Mouse (Mus musculus) retina, adult 2 months (tissue): ENCODE data around the gene Gm21760.
"Not testable (repeated sequence)": the region's sequence is repeated elsewhere in the genome, so short reads cannot be mapped to it uniquely, and the experiment has no call there.

ENCODE experiments used
- DNase-seq: peaks from one replicate; pipeline ENCODE4 v3.0.0-alpha.2; 2012; ENCODE audit warnings: low read depth, low spot score

The Gm21760 gene

DNA sequence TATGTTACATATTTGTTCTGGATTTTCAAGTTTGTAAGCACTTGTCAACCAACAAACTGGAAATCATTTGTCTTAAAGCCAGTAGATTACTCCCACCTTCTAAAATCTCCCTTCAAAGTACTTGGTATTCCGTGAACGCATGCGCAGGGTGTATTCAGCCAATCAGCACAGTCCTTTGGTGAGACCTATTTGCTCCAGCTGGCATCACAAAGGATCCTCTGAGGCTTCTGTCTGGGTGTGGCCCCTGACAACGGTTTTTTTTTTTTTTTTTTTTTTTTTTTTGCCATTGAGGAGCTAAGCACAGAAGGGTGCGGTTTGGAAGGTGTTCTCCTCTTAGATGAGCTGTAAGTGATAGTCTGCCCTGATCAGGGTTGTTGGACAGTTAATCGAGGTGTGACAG lies at the start of gene Gm21760:
TSS of gene Gm21760 (plus strand) at position 301 of the 400 bp plus-strand sequence.
- DNase-seq: not testable (repeated sequence)
